Mouse (Mus musculus): ENCODE measurements around the gene Eif2b3. TPM values are rescaled to one million over a fixed set of nuclear protein-coding genes. Genes with fewer than 3 reads are reported as not detected.
A peak's percentile ranks its signal among the peaks of the same experiment; 100 is the strongest.

The Eif2b3 gene
- polyA plus RNA-seq, 1 experiment from 2014 or later = 35.3 TPM

DNA sequence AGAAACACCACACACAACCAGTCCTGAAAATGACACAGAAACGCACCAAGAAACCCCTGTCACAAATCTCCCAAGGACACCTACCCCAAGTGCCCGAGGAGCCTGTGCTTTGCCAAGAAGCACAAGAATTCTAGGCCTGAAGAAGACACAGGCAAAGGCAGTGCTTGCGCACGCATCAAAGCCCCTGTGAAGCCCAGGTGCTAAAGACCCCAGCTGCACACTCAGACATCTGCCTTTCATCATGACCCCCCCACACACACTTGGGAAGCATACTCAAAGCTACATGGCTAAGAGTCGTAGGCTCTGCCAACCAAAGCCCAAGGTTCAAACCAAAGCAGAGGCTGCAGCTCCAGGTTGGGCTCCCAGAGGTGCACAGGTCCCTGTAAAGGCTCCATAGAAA, 96.4 kb downstream of the Eif2b3 start:
- Histone ChIP-seq H3K36me3 (peaks cover 5% of the 10 kb centered on the region; the same call in 1 of the 2 replicates), H3K27ac (no peak overlapping the region), H3K27me3 (replicated peaks) (no peaks in the 10 kb centered on the region), H3K9ac (no peak overlapping the region), H3K4me3 (replicated peaks) (no peak overlapping the region), H3K4me2 (no peak overlapping the region), H3K9me3 (no peaks in the 10 kb centered on the region), H3K4me1 (no peaks in the 10 kb centered on the region)
- WGBS = 80% methylated on average over 5 of the region's 5 CpGs
- ATAC-seq (ENCODE audit: insufficient read depth, low FRiP score, low read depth) = no peak

DNA sequence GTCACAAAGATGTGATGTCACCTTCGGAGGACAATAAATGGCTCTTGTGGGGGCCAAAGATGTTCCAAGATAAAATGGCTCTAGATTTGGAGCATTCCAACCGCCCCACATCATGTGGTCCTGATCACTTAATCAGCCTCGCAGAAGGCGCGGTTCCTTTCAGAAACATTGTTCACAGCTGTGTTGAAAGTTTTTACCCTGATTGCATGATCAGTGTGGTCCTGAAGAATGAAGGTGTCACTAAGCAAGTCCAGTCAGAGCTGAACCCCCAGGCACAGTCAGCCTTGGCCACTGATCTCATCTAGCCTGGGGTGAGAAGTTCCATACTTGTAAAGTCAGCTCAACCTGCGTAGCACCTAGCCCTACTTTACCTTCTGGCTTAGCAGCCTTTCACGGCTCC, 98.7 kb downstream of the Eif2b3 start:
- Histone ChIP-seq H3K4me3 (replicated peaks) (no peak overlapping the region), H3K9me3 (no peaks in the 10 kb centered on the region), H3K4me2 (no peak overlapping the region), H3K9ac (no peak overlapping the region), H3K27ac (no peak overlapping the region), H3K27me3 (replicated peaks) (no peaks in the 10 kb centered on the region), H3K4me1 (no peaks in the 10 kb centered on the region), H3K36me3 (0 out of 2 replicates have a peak, but pooled peaks cover 3% of the 10 kb centered on the region)
- ATAC-seq (ENCODE audit: insufficient read depth, low FRiP score, low read depth) = no peak
- WGBS = 92% methylated on average over 7 of the region's 7 CpGs

DNA sequence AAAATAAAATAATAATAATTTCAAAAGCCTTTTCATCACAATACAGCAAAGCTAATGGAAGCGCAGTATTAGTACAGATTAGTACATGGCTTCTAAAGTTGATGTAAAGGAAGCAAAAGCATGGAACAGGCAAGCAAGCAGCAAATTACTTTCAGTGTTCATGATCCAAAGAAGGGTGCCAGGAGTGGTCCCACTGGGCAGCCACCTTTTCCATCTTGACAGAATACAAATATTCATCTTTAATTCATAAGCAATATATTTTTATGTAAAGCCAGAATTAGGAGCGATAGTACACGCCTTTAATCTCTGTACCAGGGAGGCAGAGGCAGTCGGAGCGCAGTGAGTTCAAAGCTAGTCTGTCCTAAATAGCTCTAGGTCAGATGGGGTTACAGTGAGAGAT, 100.4 kb downstream of the Eif2b3 start:
- WGBS = 78% methylated on average over 5 of the region's 5 CpGs
- ATAC-seq (ENCODE audit: insufficient read depth, low FRiP score, low read depth) = no peak
- H3K36me3 ChIP-seq = 0 out of 2 replicates have a peak, but pooled peaks cover 3% of the 10 kb centered on the region

DNA sequence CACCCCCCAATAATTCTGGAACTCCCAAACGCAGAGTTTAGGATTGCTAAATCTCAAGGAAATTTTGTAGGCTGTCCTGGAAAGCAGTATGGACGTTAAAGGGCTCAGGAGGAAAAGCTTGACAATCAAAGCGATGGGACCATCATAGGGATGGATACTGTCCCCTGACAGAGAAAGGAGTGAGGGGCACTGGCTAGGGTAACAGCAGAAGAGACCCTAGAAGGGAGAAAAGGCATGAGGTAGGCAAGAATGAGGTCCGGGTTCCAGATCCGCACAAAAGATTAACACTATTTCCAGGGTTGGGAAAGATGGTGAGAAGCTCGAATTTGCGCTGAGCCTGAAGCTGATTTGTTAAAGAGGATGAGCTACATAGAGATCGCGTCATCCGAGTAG, 100.8 kb downstream of the Eif2b3 start:
- ATAC-seq (ENCODE audit: insufficient read depth, low FRiP score, low read depth) = no peak
- no peaks in the 10 kb centered on the region for H3K9me3 ChIP-seq
- peak overlapping the region; percentile 82 for H3K4me3 ChIP-seq (replicated peaks)
- H3K27me3 ChIP-seq (replicated peaks) = no peaks in the 10 kb centered on the region
- WGBS = 2% methylated on average over 10 of the region's 10 CpGs
- peaks cover 8% of the 10 kb centered on the region for H3K4me1 ChIP-seq
- H3K36me3 ChIP-seq = no peaks in the 10 kb centered on the region
- H3K4me2 ChIP-seq = peak overlapping the region; percentile 100
- H3K9ac ChIP-seq = peak overlapping the region; percentile 14; the same call in 1 of the 2 replicates
- peak overlapping the region; percentile 84 for H3K27ac ChIP-seq

More for the DNA sequence above, 100.4 kb downstream of the Eif2b3 start:
- H3K4me1 ChIP-seq = peaks cover 5% of the 10 kb centered on the region; the same call in 1 of the 2 replicates
- H3K9ac ChIP-seq = peak overlapping the region; percentile 14; the same call in 1 of the 2 replicates
- peak overlapping the region; percentile 84 for H3K27ac ChIP-seq
- no peaks in the 10 kb centered on the region for H3K9me3 ChIP-seq
- no peaks in the 10 kb centered on the region for H3K27me3 ChIP-seq (replicated peaks)
- H3K4me2 ChIP-seq = peak overlapping the region; percentile 100
- H3K4me3 ChIP-seq (replicated peaks) = peak overlapping the region; percentile 82

DNA sequence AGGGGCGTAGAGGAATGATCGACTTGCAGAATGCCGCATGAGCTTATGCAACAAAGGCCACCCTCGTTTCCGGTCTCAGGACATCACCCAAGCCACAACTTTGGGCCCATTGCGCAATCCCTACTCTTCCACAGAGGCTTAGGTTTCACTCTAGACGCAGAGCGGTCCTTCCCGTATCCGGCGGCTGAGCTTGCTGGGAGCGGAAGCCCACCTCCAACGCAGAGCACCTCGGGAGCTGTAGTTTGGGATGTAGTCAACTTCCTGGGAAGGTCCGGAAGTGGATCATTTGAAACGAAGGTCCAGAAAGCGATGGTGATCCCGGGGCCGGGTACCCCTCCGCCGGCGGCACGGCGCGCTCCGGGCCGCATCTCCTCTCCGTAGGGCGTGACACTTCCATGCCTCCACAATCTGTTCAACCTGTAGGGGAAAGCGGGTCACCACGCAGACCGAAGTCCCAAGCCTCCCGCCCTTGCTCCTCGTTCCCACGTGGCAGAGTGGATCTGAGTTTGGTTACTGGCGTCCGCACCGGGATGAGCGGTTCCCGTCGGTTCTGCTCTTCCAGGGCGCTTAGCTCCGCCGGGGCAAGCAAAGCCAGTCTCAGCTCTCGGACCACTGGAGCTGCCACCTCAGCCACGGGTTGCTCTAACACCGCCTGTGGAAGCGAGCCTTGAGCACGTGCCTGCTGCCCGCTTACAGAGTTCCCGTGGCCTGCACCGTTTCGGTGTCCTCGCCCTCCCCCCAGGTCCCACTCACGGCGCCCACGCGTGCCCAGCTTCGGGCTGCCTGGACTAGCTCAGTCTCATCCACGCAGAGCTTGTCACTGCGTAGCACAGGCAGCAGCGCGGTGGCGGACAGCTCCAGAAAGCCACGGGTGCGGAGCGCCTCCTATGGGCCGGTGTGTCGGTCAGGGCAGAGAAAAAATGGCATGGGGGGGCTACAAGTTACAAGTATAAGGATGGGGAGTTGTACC, 101.5 kb downstream of the Eif2b3 start:
- Histone ChIP-seq H3K36me3 (no peaks in the 10 kb centered on the region), H3K27ac (peak overlapping the region; percentile 84), H3K27me3 (replicated peaks) (no peaks in the 10 kb centered on the region), H3K9ac (peak overlapping the region; percentile 66), H3K4me2 (peak overlapping the region; percentile 100), H3K4me1 (peaks cover 15% of the 10 kb centered on the region), H3K4me3 (replicated peaks) (peak overlapping the region; percentile 82), H3K9me3 (no peaks in the 10 kb centered on the region)
- peak; percentile 93 for ATAC-seq (ENCODE audit: insufficient read depth, low FRiP score, low read depth)
- WGBS = under 1% methylated on average over 69 of the region's 69 CpGs

DNA sequence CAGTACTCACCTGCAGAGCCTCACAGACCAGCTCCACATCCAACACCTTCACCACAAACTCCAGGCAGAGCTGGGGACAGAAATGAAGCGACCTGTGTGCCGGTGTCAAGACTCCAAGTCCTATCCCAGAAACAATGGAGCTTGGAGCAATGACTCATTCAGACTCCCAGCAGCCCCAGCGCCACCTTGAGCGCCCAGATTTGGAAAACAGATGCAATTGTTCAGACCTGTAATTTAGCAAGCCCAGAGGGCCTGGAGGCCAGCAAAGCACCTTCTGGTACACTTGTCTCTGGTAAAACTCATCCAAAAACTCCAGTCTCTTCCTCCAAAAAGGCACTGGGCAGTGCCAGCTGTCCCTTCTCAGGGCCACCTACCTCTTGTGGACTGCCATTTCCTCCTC, 103.0 kb downstream of the Eif2b3 start:
- peaks cover 24% of the 10 kb centered on the region for H3K4me1 ChIP-seq
- WGBS = 79% methylated on average over 4 of the region's 4 CpGs
- no peak overlapping the region for H3K9ac ChIP-seq
- ATAC-seq (ENCODE audit: insufficient read depth, low FRiP score, low read depth) = no peak
- no peaks in the 10 kb centered on the region for H3K27me3 ChIP-seq (replicated peaks)
- H3K4me3 ChIP-seq (replicated peaks) = no peak overlapping the region
- no peaks in the 10 kb centered on the region for H3K36me3 ChIP-seq
- H3K27ac ChIP-seq = 0 out of 2 replicates have a peak overlapping the region, but pooled peaks have one; percentile 2
- no peak overlapping the region for H3K4me2 ChIP-seq
- H3K9me3 ChIP-seq = no peaks in the 10 kb centered on the region

DNA sequence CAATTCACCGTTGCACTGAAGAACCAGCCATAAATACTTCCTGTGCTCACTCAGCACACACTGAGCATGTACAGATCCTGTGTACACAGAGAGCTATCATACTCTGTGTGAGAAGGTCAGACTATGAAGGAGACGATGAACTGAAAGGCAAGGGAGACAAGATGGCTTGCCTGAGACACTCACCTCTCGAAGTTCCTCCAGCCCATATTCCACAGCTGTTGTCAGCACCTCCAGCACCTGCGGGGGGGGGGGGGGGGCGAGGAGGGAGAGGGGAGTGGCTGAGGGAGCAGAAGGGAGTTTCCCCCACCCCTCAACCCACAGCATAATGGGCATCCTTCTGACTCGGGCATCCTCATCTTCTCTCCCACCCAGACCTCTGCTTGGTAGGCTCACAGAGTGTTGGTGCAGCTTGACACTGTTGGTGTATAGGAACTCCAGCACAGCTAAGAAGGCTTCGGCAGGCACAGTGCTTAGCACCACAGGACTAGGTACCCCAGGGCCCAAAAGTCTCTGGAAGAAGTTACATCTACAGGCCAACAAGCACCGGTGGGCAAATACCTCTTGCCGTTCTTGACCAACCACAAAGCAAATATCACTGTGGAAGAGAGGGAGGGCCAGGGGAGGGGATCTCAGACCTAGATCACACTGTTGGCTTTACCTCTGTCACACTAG, 104.5 kb downstream of the Eif2b3 start:
- WGBS = 61% methylated on average over 9 of the region's 9 CpGs
- no peak overlapping the region for H3K9ac ChIP-seq
- H3K4me2 ChIP-seq = no peak overlapping the region
- ATAC-seq (ENCODE audit: insufficient read depth, low FRiP score, low read depth) = no peak
- H3K4me1 ChIP-seq = peaks cover 24% of the 10 kb centered on the region
- H3K4me3 ChIP-seq (replicated peaks) = no peak overlapping the region
- peak overlapping the region; percentile 1; the same call in 1 of the 2 replicates for H3K27ac ChIP-seq
- peaks cover 1% of the 10 kb centered on the region; the same call in 1 of the 2 replicates for H3K36me3 ChIP-seq
- H3K27me3 ChIP-seq (replicated peaks) = no peaks in the 10 kb centered on the region
- no peaks in the 10 kb centered on the region for H3K9me3 ChIP-seq

DNA sequence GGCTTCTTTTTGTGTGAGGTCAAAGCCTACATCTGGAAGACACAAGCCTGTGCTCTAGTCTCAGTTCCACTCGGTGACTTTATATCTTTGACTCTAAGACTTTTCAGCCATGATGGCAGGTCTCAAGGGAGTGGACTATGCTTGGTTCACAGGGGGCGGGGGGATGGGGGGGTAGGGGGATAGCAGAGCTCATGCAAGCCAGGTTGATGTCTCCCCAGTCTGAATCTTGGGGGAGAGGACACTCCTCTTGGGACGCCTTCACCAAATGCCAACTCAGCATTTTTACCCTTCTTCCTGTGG, 105.0 kb downstream of the Eif2b3 start:
- H3K36me3 ChIP-seq = peaks cover 6% of the 10 kb centered on the region; the same call in 1 of the 2 replicates
- no peak overlapping the region for H3K4me3 ChIP-seq (replicated peaks)
- H3K9me3 ChIP-seq = no peaks in the 10 kb centered on the region
- no peak overlapping the region for H3K9ac ChIP-seq
- H3K27ac ChIP-seq = peak overlapping the region; percentile 1; the same call in 1 of the 2 replicates
- no peak for ATAC-seq (ENCODE audit: insufficient read depth, low FRiP score, low read depth)
- no peaks in the 10 kb centered on the region for H3K27me3 ChIP-seq (replicated peaks)
- H3K4me1 ChIP-seq = peaks cover 24% of the 10 kb centered on the region
- 0 out of 2 replicates have a peak overlapping the region, but pooled peaks have one; percentile 31 for H3K4me2 ChIP-seq
- 70% methylated on average over 3 of the region's 3 CpGs for WGBS

DNA sequence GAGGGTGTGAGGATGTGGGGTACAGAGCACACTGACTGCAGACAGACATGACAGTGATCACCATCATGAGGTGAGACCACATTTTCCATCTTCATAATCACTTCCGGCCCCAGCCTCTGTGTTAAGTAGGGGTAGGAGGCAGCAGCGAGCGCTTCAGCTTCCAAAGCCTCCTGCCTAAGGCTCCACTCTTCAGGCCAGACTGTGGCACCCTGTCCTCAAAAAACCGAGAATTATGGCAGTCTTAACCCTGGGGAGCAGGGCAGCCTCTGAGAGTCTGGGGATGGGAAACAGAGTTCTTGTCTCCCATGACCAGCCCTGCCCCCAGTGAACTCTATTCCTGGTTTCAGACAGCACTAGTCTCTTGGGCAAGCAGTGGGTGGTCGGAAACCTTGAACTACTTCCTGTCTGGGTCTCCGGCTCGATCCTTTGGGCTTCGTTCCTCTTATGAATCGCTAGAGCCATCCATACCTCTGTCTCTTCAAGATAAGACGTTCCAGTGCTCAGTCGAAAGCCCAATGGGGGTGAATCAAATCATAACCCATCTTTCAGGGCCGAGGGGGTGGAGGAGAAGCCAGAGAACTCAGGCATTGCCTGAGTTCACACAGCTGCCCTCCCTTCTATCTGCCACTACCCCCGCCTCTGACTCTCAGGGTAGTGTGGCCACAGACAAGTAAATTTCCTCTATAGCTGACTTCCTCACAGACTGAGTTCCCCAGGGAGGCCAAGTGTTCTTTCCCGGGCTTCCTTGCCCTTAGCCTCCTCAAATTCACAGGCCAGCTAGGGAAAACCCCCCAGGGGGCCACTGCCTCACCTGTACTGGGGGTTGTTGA, 105.5 kb downstream of the Eif2b3 start:
- Histone ChIP-seq H3K36me3 (peaks cover 7% of the 10 kb centered on the region; the same call in 1 of the 2 replicates), H3K27me3 (replicated peaks) (no peaks in the 10 kb centered on the region), H3K9me3 (no peaks in the 10 kb centered on the region), H3K4me3 (replicated peaks) (peak overlapping the region; percentile 2; the same call in 1 of the 2 replicates), H3K27ac (peak overlapping the region; percentile 89), H3K4me1 (peaks cover 24% of the 10 kb centered on the region), H3K4me2 (peak overlapping the region; percentile 31), H3K9ac (no peak overlapping the region)
- no peak for ATAC-seq (ENCODE audit: insufficient read depth, low FRiP score, low read depth)
- WGBS = 51% methylated on average over 14 of the region's 14 CpGs

DNA sequence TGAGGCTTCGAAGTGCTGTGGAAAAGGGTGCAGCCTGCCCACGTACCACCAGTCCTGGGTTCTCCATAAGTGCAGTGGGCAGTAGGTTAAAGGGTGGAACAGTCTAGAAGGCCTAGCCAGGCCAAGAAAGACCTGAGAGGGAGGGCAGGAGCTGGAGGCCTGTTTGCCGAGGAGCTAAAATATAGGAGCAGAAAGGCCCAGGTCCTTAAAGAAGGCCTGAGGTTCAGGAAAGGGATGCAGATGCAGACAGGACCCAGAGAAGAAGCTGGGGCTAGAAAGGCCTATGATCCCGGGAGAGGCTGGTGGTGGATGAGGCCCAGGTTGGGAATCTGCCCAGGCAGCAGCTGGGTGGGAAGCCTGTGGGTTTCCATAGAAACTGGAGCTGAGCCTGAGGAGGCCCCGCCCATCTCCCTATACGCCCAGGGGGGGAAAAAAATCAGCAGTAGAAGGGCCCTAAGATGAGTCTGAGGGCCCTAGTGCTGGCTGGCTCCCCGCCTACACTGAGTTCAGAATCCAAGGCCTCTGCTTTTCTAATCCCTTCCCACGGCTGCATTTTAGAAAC, 106.2 kb downstream of the Eif2b3 start, which contains the start of gene Btbd19:
TSS of gene Btbd19 (minus strand) at position 378 of the 562 bp plus-strand sequence.
- ATAC-seq (ENCODE audit: insufficient read depth, low FRiP score, low read depth) = peak; percentile 47; the same call in 1 of the 2 replicates
- peak within 1 kb of the TSS; percentile 2; the same call in 1 of the 2 replicates for H3K4me3 ChIP-seq (replicated peaks)
- 26% methylated on average over 8 of the region's 8 CpGs for WGBS

More for the DNA sequence above, 106.2 kb downstream of the Eif2b3 start, which contains the start of gene Btbd19:
- Histone ChIP-seq H3K9ac (no peak within 1 kb of the TSS), H3K36me3 (peaks cover 7% of the 10 kb centered on the region; the same call in 1 of the 2 replicates), H3K4me2 (peak within 1 kb of the TSS; percentile 31), H3K27ac (peak within 1 kb of the TSS; percentile 89), H3K27me3 (replicated peaks) (no peaks in the 10 kb centered on the region), H3K4me1 (peaks cover 24% of the 10 kb centered on the region), H3K9me3 (no peaks in the 10 kb centered on the region)
